Mouse (Mus musculus) urinary bladder, postnatal 10 days (tissue): Measurements from ENCODE around the gene Atxn1.

Source experiments
- DNase-seq: peaks from one replicate; pipeline ENCODE4 v3.0.0; 2022; ENCODE audit warnings: low spot score

Gene Atxn1

GRCm38 (mm10) chr13:45524791-45525435 lies 439.9 kb downstream of the Atxn1 start:
- DNase-seq = no peak

DNA sequence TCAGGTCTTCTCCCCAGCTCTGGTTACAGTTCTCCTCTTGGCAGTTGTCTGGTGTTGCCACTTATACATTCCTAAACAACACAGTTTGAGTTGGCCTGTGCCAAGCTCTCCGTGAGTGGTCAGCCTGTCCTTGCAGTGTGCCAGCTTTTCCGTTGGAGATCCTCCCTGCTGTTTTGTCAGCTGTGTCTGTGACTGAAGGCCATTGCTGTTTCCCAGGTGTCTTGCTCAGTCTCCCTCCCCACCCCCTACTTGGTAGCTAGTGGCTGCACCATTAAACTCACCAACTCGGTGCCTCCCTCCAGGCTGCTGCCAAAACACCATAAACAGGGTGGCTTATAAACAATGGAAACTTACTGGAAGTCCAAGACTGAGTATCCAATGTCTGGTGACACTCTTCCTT lies 440.5 kb downstream of the Atxn1 start:
- no peak for DNase-seq

GRCm38 (mm10) chr13:45516501-45517393 lies 448.1 kb downstream of the Atxn1 start:
- no peak for DNase-seq

DNA sequence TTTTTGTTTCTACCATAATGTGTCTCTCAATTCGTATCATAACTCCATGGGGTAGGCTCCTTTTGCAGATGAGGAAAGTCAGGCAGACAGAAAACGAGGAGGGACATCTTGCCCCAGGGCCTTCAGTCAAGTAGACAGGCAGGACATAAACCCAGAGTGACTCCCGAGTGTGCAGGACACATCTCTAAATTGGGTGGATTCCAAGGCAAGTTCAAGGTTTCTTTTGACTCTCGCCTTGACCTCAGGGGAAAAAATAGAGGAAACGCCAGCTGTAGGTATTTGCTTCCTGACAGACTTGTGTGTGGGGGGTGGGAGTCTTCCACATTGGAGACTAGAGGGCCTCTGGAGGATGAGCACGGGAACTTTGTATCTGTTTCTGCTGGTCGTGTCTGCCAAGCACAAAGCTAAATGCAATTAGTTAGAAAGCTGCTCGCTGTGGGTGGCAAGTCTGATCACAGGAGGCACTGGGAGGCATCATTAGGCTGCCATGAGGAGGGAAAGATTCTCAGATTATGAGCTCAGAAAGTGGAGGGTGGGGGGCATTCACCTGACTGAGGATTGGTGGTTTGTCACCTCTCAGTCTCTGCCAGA lies 449.9 kb downstream of the Atxn1 start:
- no peak for DNase-seq

DNA sequence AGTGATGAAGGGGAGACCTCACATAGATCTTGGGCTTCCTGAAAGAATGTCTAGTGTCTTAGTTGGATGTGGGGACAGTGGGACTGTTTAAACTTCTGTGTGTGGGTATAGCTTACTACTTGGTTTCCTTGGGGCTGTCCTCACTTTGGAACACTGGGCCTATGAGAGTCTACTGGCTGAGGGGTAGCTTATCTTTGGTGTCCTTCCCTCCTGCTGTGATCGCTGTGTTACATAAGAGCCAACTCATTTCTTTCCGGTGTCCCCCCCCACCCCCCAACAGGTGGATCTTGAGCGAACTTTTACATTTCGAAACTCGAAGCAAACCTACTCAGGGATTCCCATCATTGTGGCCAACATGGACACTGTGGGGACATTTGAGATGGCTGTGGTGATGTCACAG lies 450.7 kb downstream of the Atxn1 start:
- no peak for DNase-seq

DNA sequence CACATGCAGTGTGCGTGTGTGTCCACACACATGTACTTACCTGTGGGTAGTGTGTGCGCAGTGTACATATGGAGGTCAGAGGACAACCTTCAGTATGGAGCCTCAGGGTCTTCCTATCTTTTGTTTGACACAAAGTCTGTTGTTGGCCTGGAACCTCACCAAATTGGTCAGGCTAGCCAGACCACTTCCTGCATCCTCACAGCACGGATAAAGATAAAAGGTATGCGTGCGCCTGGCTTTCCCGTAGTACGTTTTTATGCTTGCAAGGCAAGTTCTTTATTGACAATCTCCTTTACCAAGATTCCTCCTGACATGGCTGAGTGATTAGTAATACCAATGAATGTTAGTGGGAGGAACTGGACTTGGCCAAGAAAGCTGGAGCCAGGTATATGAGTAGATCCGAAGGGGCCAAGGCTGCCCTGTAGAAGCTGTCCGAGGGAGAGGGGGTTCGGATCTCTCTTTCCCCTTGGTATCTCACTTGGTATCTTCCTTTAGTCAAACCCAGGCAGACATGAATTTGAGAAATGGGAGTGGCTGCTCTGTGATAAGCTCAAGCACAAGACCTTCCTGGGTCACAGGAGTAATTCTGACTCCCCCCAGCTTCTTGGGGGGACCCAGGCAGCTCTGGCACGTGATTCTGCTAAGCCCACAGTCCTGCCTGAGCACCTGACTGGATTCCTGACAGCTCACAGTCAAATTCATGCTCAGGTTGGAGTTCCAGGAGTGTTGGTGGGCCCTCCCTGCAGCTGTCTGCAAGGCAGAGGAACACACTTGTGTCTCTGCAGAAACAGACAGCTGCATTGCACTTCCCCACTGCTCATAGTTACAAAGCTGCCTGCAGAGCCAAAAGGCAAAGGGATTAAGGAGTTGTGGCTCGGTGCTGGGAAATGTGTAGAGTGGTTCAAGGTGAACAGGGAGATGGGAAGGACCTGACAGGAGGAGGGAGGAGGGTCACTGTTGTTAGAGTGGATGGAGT lies 451.5 kb downstream of the Atxn1 start:
- DNase-seq = no peak

- DNase-seq = no peak
Measured at GRCm38 (mm10) chr13:45512531-45512930, 452.3 kb downstream of the Atxn1 start.

- no peak for DNase-seq
Measured at GRCm38 (mm10) chr13:45511706-45512435, 452.9 kb downstream of the Atxn1 start.

GRCm38 (mm10) chr13:45509366-45509765 lies 455.4 kb downstream of the Atxn1 start:
- DNase-seq = no peak

DNA sequence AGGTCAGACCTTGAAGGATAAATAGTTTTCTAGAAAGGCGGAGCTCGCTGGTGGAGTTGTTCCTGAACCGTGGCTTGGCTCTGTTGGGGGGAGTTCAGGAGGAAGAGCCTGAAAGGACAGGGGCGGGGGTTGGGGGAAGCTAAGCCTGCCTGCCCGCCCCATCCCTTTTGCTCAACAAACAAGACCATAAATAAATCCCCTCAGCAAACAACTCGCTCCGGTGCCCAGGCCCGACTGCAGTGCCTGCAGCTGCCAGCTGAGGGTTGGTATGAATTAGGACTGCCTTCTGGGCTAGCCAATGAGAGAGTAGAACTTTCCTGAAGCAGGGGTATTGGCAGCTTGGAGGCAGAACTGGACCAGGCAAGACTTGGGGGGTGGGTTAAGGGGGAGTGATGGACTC lies 456.3 kb downstream of the Atxn1 start:
- no peak for DNase-seq

DNA sequence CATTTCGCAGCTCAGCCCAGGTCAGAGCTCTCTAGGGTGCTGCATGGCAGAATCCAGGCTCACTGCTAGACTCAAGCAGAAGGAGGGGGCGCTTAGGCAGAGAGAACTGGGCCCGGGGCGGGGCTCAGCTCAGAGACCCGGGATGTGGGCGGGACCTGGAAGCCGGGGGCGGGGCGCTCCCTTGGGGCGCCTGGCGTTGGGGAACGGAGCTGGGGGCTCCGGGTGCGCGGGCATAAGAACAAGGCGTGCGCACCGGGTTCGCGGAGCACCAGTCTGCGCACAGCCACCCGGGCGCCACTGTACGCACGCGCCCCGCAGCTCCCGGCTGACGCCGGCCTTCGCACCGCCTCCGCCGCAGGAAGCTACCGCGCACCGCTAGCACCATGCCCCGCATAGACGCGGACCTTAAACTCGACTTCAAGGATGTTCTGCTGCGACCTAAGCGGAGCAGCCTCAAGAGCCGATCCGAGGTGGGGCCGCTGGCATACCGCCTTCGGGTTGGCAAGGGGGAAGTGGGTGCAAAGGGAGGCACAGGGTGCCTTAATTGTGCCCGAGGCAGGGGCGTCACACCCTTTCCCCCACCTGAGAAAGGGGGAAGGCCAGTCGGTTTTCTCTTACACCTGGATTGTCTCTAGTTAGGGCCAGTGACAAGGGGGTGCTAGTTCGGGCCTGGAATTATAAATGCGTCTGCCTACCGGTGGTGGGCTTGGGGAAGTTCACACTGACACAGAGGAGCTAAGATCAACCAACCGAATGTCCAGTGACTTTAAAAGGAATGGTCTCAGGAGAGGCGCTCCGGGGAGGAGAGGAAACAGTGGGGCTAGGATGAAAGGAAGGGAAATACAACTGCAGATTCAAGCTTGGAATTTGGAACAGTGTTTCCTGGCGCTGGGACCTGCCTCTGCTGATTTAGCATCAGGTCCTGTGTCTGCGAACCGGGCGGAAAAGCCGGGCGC lies 457.3 kb downstream of the Atxn1 start, which contains the start of gene Gmpr:
TSS of gene Gmpr (plus strand) at position 171 of the 956 bp plus-strand sequence.
- no peak for DNase-seq

DNA sequence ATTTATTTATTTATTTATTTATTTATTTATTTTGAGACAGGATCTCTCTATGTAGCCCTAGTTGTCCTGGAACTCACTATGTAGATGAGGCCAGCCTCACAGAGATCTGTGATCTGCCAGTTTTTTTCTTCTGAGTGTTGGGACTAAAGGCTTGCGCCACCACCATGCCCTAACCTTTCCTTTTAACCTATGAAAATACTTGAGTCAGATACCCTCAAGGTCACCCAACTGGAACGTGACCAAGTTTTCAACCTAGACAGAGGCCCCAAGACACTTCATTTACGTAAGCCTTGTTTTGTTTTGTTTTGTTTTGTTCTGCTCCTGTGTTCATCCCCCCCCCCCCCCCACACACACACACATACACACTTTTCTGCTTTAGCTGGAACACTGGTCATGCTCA lies 459.3 kb downstream of the Atxn1 start:
- no peak for DNase-seq

DNA sequence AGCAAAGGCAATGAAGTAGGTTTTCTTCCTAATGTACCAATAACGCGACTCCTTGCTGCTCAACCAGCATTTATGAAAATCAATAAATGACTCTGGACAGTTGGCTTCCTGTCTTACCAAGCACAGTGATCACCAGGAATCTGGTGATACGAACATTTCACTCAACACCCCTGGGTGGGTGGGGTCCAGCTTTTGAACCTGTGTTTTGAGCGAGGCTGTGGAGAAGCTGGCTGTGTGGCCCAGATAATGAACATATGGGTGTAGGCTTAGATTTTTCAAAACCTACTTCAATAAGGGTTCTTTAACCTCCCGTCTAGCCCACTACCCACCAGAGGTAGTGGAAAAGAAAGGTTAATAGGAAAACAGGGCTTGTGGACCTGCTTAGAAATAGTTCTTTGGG lies 462.0 kb downstream of the Atxn1 start:
- DNase-seq = no peak

DNA sequence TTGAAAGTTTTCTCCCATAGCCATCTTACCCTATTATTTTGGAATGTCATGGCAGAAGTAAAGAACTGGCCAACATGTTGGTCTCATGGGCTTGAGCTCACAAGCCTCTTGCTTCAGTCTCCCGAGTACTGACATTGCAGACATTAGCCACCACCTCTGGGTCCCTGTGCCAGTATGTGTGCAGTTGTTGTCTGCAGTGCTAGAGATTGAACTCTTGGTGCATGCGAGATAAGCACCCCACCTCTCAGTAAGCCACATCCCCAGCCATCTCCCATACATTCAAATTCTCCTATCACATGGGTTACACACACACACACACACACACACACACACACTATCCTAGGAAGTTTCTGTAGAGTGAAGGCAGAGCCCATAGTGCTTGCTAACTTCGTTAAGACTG lies 464.9 kb downstream of the Atxn1 start:
- no peak for DNase-seq
